Comparison of ENCODE assay signal across 15 mouse cellular contexts in the genomic region with DNA sequence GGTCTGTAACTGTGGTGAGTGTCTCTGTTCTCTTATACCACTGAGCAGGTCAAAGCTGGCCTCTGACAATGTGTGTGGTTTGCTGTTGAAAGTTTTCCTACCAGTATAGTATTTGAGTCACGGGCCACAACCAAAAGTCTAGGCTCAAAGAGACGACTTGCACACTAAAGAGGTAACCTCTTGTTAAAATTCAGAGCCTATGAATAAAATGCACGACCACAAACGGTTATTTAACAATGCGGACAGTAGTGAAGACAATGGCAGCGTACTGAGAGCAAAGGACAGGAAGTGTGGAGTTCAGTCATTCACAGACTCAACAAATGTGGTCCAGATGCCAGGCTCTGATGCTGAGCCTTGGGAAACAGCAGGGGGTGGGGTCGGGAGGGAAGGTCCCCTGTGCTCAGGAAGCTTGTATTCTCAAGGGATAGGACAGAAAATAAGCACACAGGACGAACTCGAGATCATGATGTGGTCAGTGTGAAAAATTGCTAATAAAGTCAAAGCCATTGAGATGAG.
A peak's percentile ranks its signal among the peaks of the same experiment; 100 is the strongest.
DNase-seq lines count a peak whose midpoint lies in the region; ATAC-seq and TF ChIP-seq lines count a peak whose summit lies in the region.
"Had no signal": no experiment of that assay in that cellular context is flagged by ENCODE, and none has a peak within 500 bp of the region (broad histone marks: within the 10 kb centered on the region; RNA-seq: fewer than 3 reads in every experiment).

No protein-coding gene starts in this region.

- H3K36me3 ChIP-seq in heart, postnatal 0 days (replicated peaks; ENCODE audit: control insufficient read depth, insufficient read depth, low read length), result no peaks in the 10 kb centered on the region
- H3K36me3 ChIP-seq: forebrain, embryonic 15.5 days; G1E; hindbrain, embryonic 10.5 days; liver, embryonic 13.5 days; stomach, embryonic 15.5 days had no signal

- H3K4me3 ChIP-seq in heart, postnatal 0 days (ENCODE audit: low read depth, low read length), result no peak overlapping the region
- no peak overlapping the region for H3K4me3 ChIP-seq in embryonic fibroblast, embryonic 13.5 days (ENCODE audit: insufficient read depth, low read length)
- H3K4me3 ChIP-seq: forebrain, embryonic 15.5 days; hindbrain, embryonic 10.5 days; liver, embryonic 13.5 days; stomach, embryonic 15.5 days had no signal

- H3K27ac ChIP-seq in heart, postnatal 0 days (ENCODE audit: low read depth), result peak overlapping the region; percentile 80
- H3K27ac ChIP-seq in embryonic fibroblast, embryonic 13.5 days (ENCODE audit: insufficient read depth, low read length), result peak overlapping the region; percentile 95
- H3K27ac ChIP-seq: forebrain, embryonic 15.5 days; hindbrain, embryonic 10.5 days; liver, embryonic 13.5 days; stomach, embryonic 15.5 days had no signal

- no peaks in the 10 kb centered on the region for H3K27me3 ChIP-seq in heart, postnatal 0 days (ENCODE audit: control insufficient read depth, insufficient read depth, low read length)
- H3K27me3 ChIP-seq: forebrain, embryonic 15.5 days; stomach, embryonic 15.5 days had no signal

- H3K9ac ChIP-seq in heart, postnatal 0 days (replicated peaks; ENCODE audit: low read depth, low read length), result no peak overlapping the region
- H3K9ac ChIP-seq: forebrain, embryonic 15.5 days; liver, embryonic 13.5 days; stomach, embryonic 15.5 days had no signal

- peaks cover 16% of the 10 kb centered on the region; the same call in 1 of the 2 replicates for H3K4me1 ChIP-seq in heart, postnatal 0 days (ENCODE audit: control insufficient read depth, insufficient read depth)
- H3K4me1 ChIP-seq in embryonic fibroblast, embryonic 13.5 days (ENCODE audit: control insufficient read depth, insufficient read depth, low read length), result peaks cover 13% of the 10 kb centered on the region
- H3K4me1 ChIP-seq: forebrain, embryonic 15.5 days had no signal

- H3K4me2 ChIP-seq in heart, postnatal 0 days (ENCODE audit: low read depth, low read length), result no peak overlapping the region
- H3K4me2 ChIP-seq: forebrain, embryonic 15.5 days; liver, embryonic 13.5 days; stomach, embryonic 15.5 days had no signal

- no peak for TF ChIP-seq EP300 in heart, postnatal 0 days (IDR thresholded peaks at IDR 0.05; ENCODE audit: low read depth)

- WGBS in heart, postnatal 0 days, result 54% methylated on average over 9 of the region's 9 CpGs

- TF ChIP-seq POLR2A in embryonic fibroblast, embryonic 13.5 days (IDR thresholded peaks at IDR 0.05; ENCODE audit: low read depth, low read length), result no peak

- DNase-seq in heart, postnatal 0 days (ENCODE audit: low spot score), result no peak
- no peak for DNase-seq in heart, postnatal 10 days
- peak; percentile 63 for DNase-seq in CD4-positive helper T cell, adult 2 months (ENCODE audit: low read depth, low spot score)
- DNase-seq in Muller cell, postnatal 12 days (ENCODE audit: inconsistent ontology term), result peak; percentile 95
- DNase-seq in B cell, adult 2 months, result no peak
- DNase-seq in left cerebral cortex, postnatal 25 days (ENCODE audit: low spot score in 2 of 2), result no peak
- DNase-seq: cerebellum, adult 18-20 months; kidney, adult 18-20 months; liver, embryonic 13.5 days; thymus, postnatal 25 days had no signal

- no peak for TF ChIP-seq CTCF in heart, postnatal 0 days (IDR thresholded peaks at IDR 0.05; ENCODE audit: low read depth)
- TF ChIP-seq CTCF in embryonic fibroblast, embryonic 13.5 days (IDR thresholded peaks at IDR 0.05; ENCODE audit: borderline replicate concordance, insufficient read depth, low read length), result no peak

- H3K9me3 ChIP-seq in heart, postnatal 0 days (replicated peaks; ENCODE audit: control insufficient read depth, low read length), result no peaks in the 10 kb centered on the region
- H3K9me3 ChIP-seq: forebrain, embryonic 15.5 days; G1E; hindbrain, embryonic 10.5 days; liver, embryonic 13.5 days; stomach, embryonic 15.5 days had no signal

- intact Hi-C loops in heart, postnatal 10 days (cut with DNase I), result no loop called here
- intact Hi-C loops in left cerebral cortex, postnatal 25 days (cut with DNase I), result no loop called here

- no peak for ATAC-seq in heart, postnatal 0 days (ENCODE audit: insufficient read depth, low read depth)
- ATAC-seq: forebrain, embryonic 15.5 days had no signal

Comparison
In these comparisons a context has a peak if more than half of its experiments do, and no peak if none do; other contexts are left out.
1. DNase-seq: peak in CD4-positive helper T cell, adult 2 months (single experiment) and Muller cell, postnatal 12 days (single experiment); none in heart, postnatal 0 days (single experiment), heart, postnatal 10 days (0 of 2), B cell, adult 2 months (0 of 2) and left cerebral cortex, postnatal 25 days (0 of 2).